Mouse (Mus musculus) 3T3-L1 (cell line): ENCODE results near the gene Gm20924.
"Not testable (repeated sequence)": the region's sequence is repeated elsewhere in the genome, so short reads cannot be mapped to it uniquely, and the experiment has no call there.

Source experiments
- DNase-seq: peaks from one replicate; pipeline ENCODE4 v3.0.0-alpha.2; 2015; ENCODE audit warnings: low read depth, low spot score

Gm20924 gene

DNA sequence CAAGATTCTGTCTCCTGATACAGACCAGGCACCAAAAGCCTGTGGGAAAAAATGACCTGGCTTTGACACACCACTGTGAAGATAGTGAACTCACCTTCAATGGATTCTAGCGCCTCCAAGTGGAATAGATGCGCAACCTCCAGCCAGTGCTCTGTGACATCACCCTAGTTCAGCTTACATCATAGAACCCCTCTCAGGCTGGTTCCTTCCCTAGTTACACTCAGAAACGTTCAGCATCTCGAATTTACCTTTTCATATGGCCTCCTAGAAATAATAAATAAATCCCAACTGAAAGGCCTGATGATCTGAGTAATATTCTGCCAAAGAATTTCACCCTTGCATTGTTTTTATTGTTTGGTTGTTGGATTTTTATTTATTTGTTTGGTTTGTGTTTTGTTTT lies at the start of gene Gm20924:
TSS of gene Gm20924 (minus strand) at position 101 of the 400 bp plus-strand sequence.
- not testable (repeated sequence) for DNase-seq
